Mouse (Mus musculus): ENCODE results near the gene Cntn5. TPM values are rescaled to one million over a fixed set of nuclear protein-coding genes. Genes with fewer than 3 reads are reported as not detected.

Cntn5 gene
- total and polyA plus RNA-seq, 3 experiments = not detected

GRCm38 (mm10) chr9:9799546-9799945 is 1105.0 kb downstream of the Cntn5 start:
- in situ Hi-C loops (cut with MboI; ENCODE audit: low pct_ligation_motif_present, low pct_unique_long_range_greater_than_20kb, low sequenced_read_pairs) (no loop called here), dilution Hi-C loops (cut with MboI; ENCODE audit: extremely low pct_ligation_motif_present, extremely low pct_unique_long_range_greater_than_20kb, low sequenced_read_pairs) (no loop called here)

GRCm38 (mm10) chr9:9783680-9784079 is 1120.9 kb downstream of the Cntn5 start:
- DNase-seq (ENCODE audit: extremely low read depth) = peak; percentile 6
- dilution Hi-C loops (cut with MboI; ENCODE audit: extremely low pct_ligation_motif_present, extremely low pct_unique_long_range_greater_than_20kb, low sequenced_read_pairs) = no loop called here
- Histone ChIP-seq H3K9ac (ENCODE audit: insufficient read depth, low read depth) (no peak overlapping the region), H3K27me3 (replicated peaks) (no peaks in the 10 kb centered on the region), H3K9me3 (replicated peaks; ENCODE audit: low read length) (no peaks in the 10 kb centered on the region), H3K36me3 (replicated peaks in 1 of 2; ENCODE audit: control insufficient read depth in 1 of 2, insufficient read depth in 1 of 2, low read length in 1 of 2) (no peaks in the 10 kb centered on the region), H3K27ac (ENCODE audit: insufficient read depth, low read depth) (no peak overlapping the region), H3K79me2 (replicated peaks; ENCODE audit: control insufficient read depth, extremely low read depth, insufficient read depth, poor library complexity, severe bottlenecking) (no peaks in the 10 kb centered on the region), H3K4me3 (replicated peaks in 1 of 3; ENCODE audit: low read depth in 2 of 3, low read length in 2 of 3, poor library complexity in 1 of 3) (no peak overlapping the region), H3K4me2 (ENCODE audit: insufficient read depth, low read depth, poor library complexity, severe bottlenecking) (no peak overlapping the region), H3K4me1 (ENCODE audit: control insufficient read depth in 1 of 2, insufficient read depth in 2 of 2) (no peaks in the 10 kb centered on the region)
- TF ChIP-seq CTCF (conservative IDR thresholded peaks at IDR 0.05 in 1 of 2, IDR thresholded peaks at IDR 0.05 in 1 of 2; ENCODE audit: low read depth in 2 of 2, low read length in 2 of 2) (peak; percentile 29 to 37; a peak in 3 of 4 replicates), MAFK (IDR thresholded peaks at IDR 0.05; ENCODE audit: insufficient replicate concordance, low read length) (no peak)
- in situ Hi-C loops (cut with MboI; ENCODE audit: low pct_ligation_motif_present, low pct_unique_long_range_greater_than_20kb, low sequenced_read_pairs) = no loop called here

More at GRCm38 (mm10) chr9:9799546-9799945, 1105.0 kb downstream of the Cntn5 start:
- H3K4me1 ChIP-seq (ENCODE audit: control insufficient read depth in 1 of 2, insufficient read depth in 2 of 2) = no peaks in the 10 kb centered on the region
- H3K27ac ChIP-seq (ENCODE audit: insufficient read depth, low read depth) = no peak overlapping the region
- TF ChIP-seq RCOR1 (conservative IDR thresholded peaks at IDR 0.05; ENCODE audit: low read depth, low read length) (no peak), MAZ (IDR thresholded peaks at IDR 0.05; ENCODE audit: low read depth, low read length) (no peak), JUN (IDR thresholded peaks at IDR 0.05; ENCODE audit: insufficient read depth, low read depth, low read length) (no peak), POLR2AphosphoS2 (IDR thresholded peaks at IDR 0.05; ENCODE audit: low read depth, low read length) (no peak), ELF1 (IDR thresholded peaks at IDR 0.05; ENCODE audit: low read depth, low read length) (no peak), UBTF (IDR thresholded peaks at IDR 0.05; ENCODE audit: low read depth, low read length) (no peak), SMC3 (IDR thresholded peaks at IDR 0.05; ENCODE audit: low read depth, low read length) (no peak), KAT2A (IDR thresholded peaks at IDR 0.05; ENCODE audit: insufficient replicate concordance, low read length) (no peak), EP300 (IDR thresholded peaks at IDR 0.05; ENCODE audit: low read length) (no peak), TBP (conservative IDR thresholded peaks at IDR 0.05; ENCODE audit: low read depth, low read length) (no peak), HCFC1 (IDR thresholded peaks at IDR 0.05; ENCODE audit: low read depth, low read length) (no peak), USF1 (IDR thresholded peaks at IDR 0.05; ENCODE audit: low read depth, low read length) (no peak), RAD21 (IDR thresholded peaks at IDR 0.05; ENCODE audit: low read depth, low read length) (no peak; the same call in 1 of the 2 replicates), USF2 (conservative IDR thresholded peaks at IDR 0.05; ENCODE audit: low read depth, low read length) (no peak), CTCF (conservative IDR thresholded peaks at IDR 0.05 in 1 of 2, IDR thresholded peaks at IDR 0.05 in 1 of 2; ENCODE audit: low read depth in 2 of 2, low read length in 2 of 2) (no peak), MXI1 (IDR thresholded peaks at IDR 0.05; ENCODE audit: low read depth, low read length) (no peak), NRF1 (IDR thresholded peaks at IDR 0.05; ENCODE audit: low read depth, low read length) (no peak), SIN3A (IDR thresholded peaks at IDR 0.05; ENCODE audit: low read length) (no peak)
- no peak overlapping the region for H3K9ac ChIP-seq (ENCODE audit: insufficient read depth, low read depth)
- no peaks in the 10 kb centered on the region for H3K36me3 ChIP-seq (replicated peaks in 1 of 2; ENCODE audit: control insufficient read depth in 1 of 2, insufficient read depth in 1 of 2, low read length in 1 of 2)
- no peak overlapping the region for H3K4me2 ChIP-seq (ENCODE audit: insufficient read depth, low read depth, poor library complexity, severe bottlenecking)
- H3K4me3 ChIP-seq (replicated peaks in 1 of 3; ENCODE audit: low read depth in 2 of 3, low read length in 2 of 3, poor library complexity in 1 of 3) = no peak overlapping the region
- no peak for DNase-seq (ENCODE audit: extremely low read depth)
- H3K27me3 ChIP-seq (replicated peaks) = no peaks in the 10 kb centered on the region
- no peaks in the 10 kb centered on the region for H3K79me2 ChIP-seq (replicated peaks; ENCODE audit: control insufficient read depth, extremely low read depth, insufficient read depth, poor library complexity, severe bottlenecking)
- H3K9me3 ChIP-seq (replicated peaks; ENCODE audit: low read length) = peaks cover 4% of the 10 kb centered on the region

Data from CH12.LX (cell line).